Mouse (Mus musculus) CH12.LX (cell line): ENCODE measurements at regions not wholly inside any gene's neighbourhood (a gene's known extent, or its start where the extent isn't known, plus 50 kb on each side); places are given as distances from the start of the nearest gene placed in this dataset.

ENCODE experiments used
- DNase-seq: peaks from one replicate; pipeline ENCODE4 v3.0.0-alpha.2; 2013; ENCODE audit errors: extremely low read depth
- H3K27ac ChIP-seq: 2 replicates; pipeline ENCODE4 v1.5.1; 2012; ENCODE audit warnings: low read depth, mild to moderate bottlenecking, control low read depth, moderate library complexity; ENCODE audit not compliant: insufficient read depth
- H3K27me3 ChIP-seq: replicated peaks from 2 replicates; pipeline ENCODE3; 2012; ENCODE audit warnings: inconsistent platforms
- H3K36me3 ChIP-seq, 2 experiments: replicated peaks in 1 of 2; 2 replicates each; pipeline versions ENCODE3 to v1.6.1; 2012; ENCODE audit warnings: inconsistent platforms in 1 of 2, low read length in 1 of 2, mild to moderate bottlenecking in 1 of 2, mixed read lengths in 1 of 2, moderate library complexity in 1 of 2; ENCODE audit not compliant: control insufficient read depth in 1 of 2, insufficient read depth in 1 of 2
- H3K4me1 ChIP-seq, 2 experiments: 2 replicates each; pipeline ENCODE4 v1.6.1; 2012; ENCODE audit warnings: inconsistent platforms in 1 of 2, moderate library complexity in 1 of 2; ENCODE audit not compliant: insufficient read depth in 2 of 2, control insufficient read depth in 1 of 2
- H3K4me2 ChIP-seq: 2 replicates; pipeline ENCODE4 v1.6.1; 2012; ENCODE audit warnings: low read depth, mild to moderate bottlenecking, control low read depth; ENCODE audit not compliant: poor library complexity, insufficient read depth, severe bottlenecking
- H3K4me3 ChIP-seq, 3 experiments: fragments of 150-350 bp in 1 of 3; sonication (generic) in 1 of 3; replicated peaks in 1 of 3; 2 replicates each; pipeline versions ENCODE3 to v1.5.1; 2011 to 2012; ENCODE audit warnings: low read depth in 2 of 3, low read length in 2 of 3, mild to moderate bottlenecking in 2 of 3, moderate library complexity in 2 of 3, control low read depth in 1 of 3, improper control_type of control experiment in 1 of 3, inconsistent platforms in 1 of 3, mixed read lengths in 1 of 3; ENCODE audit not compliant: poor library complexity in 1 of 3
- H3K79me2 ChIP-seq: replicated peaks from 2 replicates; pipeline ENCODE4 v1.6.1; 2012; ENCODE audit warnings: mild to moderate bottlenecking, moderate library complexity; ENCODE audit not compliant: control insufficient read depth, poor library complexity, insufficient read depth, severe bottlenecking; ENCODE audit errors: extremely low read depth
- H3K9ac ChIP-seq: 2 replicates; pipeline ENCODE4 v1.6.1; 2012; ENCODE audit warnings: low read depth, mild to moderate bottlenecking, control low read depth, moderate library complexity; ENCODE audit not compliant: insufficient read depth
- H3K9me3 ChIP-seq: replicated peaks from 2 replicates; pipeline ENCODE3; 2012; ENCODE audit warnings: low read length, inconsistent platforms, mixed read lengths
- ETS1 ChIP-seq: conservative IDR thresholded peaks from 2 replicates; pipeline ENCODE4 v1.6.1; 2012; ENCODE audit warnings: low read depth, mild to moderate bottlenecking, inconsistent platforms, low read length, improper control_type of control experiment, moderate library complexity
- IRF4 ChIP-seq: IDR thresholded peaks from 2 replicates; pipeline ENCODE4 v1.6.1; 2014; ENCODE audit warnings: low read depth, mild to moderate bottlenecking, inconsistent platforms, low read length, improper control_type of control experiment
- MAZ ChIP-seq: IDR thresholded peaks from 2 replicates; pipeline ENCODE4 v1.6.1; 2012; ENCODE audit warnings: low read depth, mild to moderate bottlenecking, inconsistent platforms, low read length, improper control_type of control experiment, moderate library complexity
- NELFE ChIP-seq: IDR thresholded peaks from 2 replicates; pipeline ENCODE4 v1.6.1; 2011; ENCODE audit warnings: low read depth, low read length, improper control_type of control experiment
- NRF1 ChIP-seq: IDR thresholded peaks from 2 replicates; pipeline ENCODE4 v1.6.1; 2014; ENCODE audit warnings: low read depth, mild to moderate bottlenecking, inconsistent platforms, low read length, improper control_type of control experiment, moderate library complexity
- PAX5 ChIP-seq: IDR thresholded peaks from 2 replicates; pipeline ENCODE4 v1.6.1; 2012; ENCODE audit warnings: low read length, inconsistent platforms, mixed read lengths
- POLR2A ChIP-seq: IDR thresholded peaks from 2 replicates; pipeline ENCODE4 v1.6.1; 2011; ENCODE audit warnings: low read depth, mild to moderate bottlenecking, improper control_type of control experiment, low read length
- SIN3A ChIP-seq: IDR thresholded peaks from 2 replicates; pipeline ENCODE4 v1.6.1; 2012; ENCODE audit warnings: low read length, improper control_type of control experiment, inconsistent platforms
- SMC3 ChIP-seq: IDR thresholded peaks from 2 replicates; pipeline ENCODE4 v1.6.1; 2011; ENCODE audit warnings: low read depth, low read length, improper control_type of control experiment
- TCF12 ChIP-seq: IDR thresholded peaks from 2 replicates; pipeline ENCODE4 v1.6.1; 2014; ENCODE audit warnings: low read depth, mild to moderate bottlenecking, inconsistent platforms, low read length, improper control_type of control experiment
- UBTF ChIP-seq: IDR thresholded peaks from 2 replicates; pipeline ENCODE4 v1.6.1; 2012; ENCODE audit warnings: low read depth, mild to moderate bottlenecking, inconsistent platforms, low read length, improper control_type of control experiment, moderate library complexity
- USF1 ChIP-seq: IDR thresholded peaks from 2 replicates; pipeline ENCODE4 v1.6.1; 2014; ENCODE audit warnings: low read depth, mild to moderate bottlenecking, inconsistent platforms, low read length, improper control_type of control experiment
- ZKSCAN1 ChIP-seq: IDR thresholded peaks from 2 replicates; pipeline ENCODE4 v1.6.1; 2012; ENCODE audit warnings: low read depth, inconsistent platforms, low read length, improper control_type of control experiment, borderline replicate concordance
- dilution Hi-C: fragments of 300-500 bp; cut with MboI; formaldehyde crosslinking; loops from 2 replicates; pipeline ENCODE4 v1.14.3; 2020; ENCODE audit warnings: low sequenced_read_pairs; ENCODE audit not compliant: extremely low pct_unique_long_range_greater_than_20kb, extremely low pct_ligation_motif_present
- in situ Hi-C: fragments of 300-500 bp; cut with MboI; formaldehyde crosslinking; loops from 3 replicates; pipeline ENCODE4 v1.14.3; 2019; ENCODE audit warnings: low sequenced_read_pairs, low pct_ligation_motif_present, low pct_unique_long_range_greater_than_20kb, mixed read lengths

DNA sequence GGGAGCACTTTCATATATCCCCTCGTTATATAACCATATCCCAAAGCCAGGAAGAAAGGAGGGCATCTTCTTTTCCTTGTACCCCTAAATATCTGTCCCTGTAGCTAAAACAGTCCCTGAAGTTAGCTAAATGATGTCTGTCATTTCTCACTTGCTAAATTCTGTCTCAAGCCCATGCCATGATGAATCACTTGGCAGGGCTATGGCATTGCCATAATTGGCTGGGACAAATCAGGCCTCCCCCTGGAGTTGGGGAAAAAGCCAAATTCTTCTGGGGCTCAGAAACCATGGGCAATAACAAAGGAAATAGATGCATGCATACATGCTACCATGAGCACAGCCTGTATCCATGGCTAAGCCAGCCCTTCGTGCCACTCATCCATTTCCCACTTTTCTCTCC, 223.5 kb upstream of the Lama2 start:
- in situ Hi-C loops = no loop called here
- H3K4me1 ChIP-seq = no peaks in the 10 kb centered on the region
- H3K36me3 ChIP-seq = no peaks in the 10 kb centered on the region
- dilution Hi-C loops = no loop called here
- H3K9ac ChIP-seq = no peak overlapping the region
- H3K79me2 ChIP-seq = no peaks in the 10 kb centered on the region
- H3K27me3 ChIP-seq = no peaks in the 10 kb centered on the region
- H3K27ac ChIP-seq = no peak overlapping the region
- TF ChIP-seq NELFE = no peak
- TF ChIP-seq PAX5 = no peak
- TF ChIP-seq USF1 = no peak
- TF ChIP-seq UBTF = no peak
- no peak for TF ChIP-seq POLR2A
- H3K9me3 ChIP-seq = no peaks in the 10 kb centered on the region
- H3K4me3 ChIP-seq = no peak overlapping the region
- no peak for DNase-seq
- H3K4me2 ChIP-seq = no peak overlapping the region

DNA sequence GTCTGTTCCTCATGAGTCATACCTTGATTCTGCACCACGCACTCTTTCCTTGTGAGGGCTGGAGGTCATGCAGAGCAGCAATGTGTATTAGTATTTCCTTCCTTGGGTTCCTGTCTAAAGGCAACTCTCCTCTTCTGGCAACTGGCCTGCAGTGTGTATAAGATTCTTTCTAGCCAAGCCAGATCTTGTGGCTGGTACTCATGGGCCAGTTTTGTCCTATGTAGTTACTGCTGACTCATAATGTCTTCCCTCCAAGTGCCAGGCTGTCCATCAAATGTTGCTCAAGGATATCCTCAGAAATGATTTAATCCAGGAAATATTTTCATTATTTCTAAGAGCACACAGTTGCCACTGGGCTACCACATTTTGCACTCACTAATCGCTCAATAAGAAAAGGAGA, 211.0 kb upstream of the Ptprk start:
- H3K79me2 ChIP-seq = no peaks in the 10 kb centered on the region
- no peak overlapping the region for H3K27ac ChIP-seq
- no peak for DNase-seq
- no peaks in the 10 kb centered on the region for H3K4me1 ChIP-seq
- in situ Hi-C loops (no loop called here), dilution Hi-C loops (no loop called here)
- no peaks in the 10 kb centered on the region for H3K36me3 ChIP-seq
- no peak for TF ChIP-seq MAZ
- TF ChIP-seq SMC3 = no peak
- no peak for TF ChIP-seq NRF1
- no peak for TF ChIP-seq TCF12
- TF ChIP-seq ETS1 = no peak
- H3K4me2 ChIP-seq = no peak overlapping the region
- no peaks in the 10 kb centered on the region for H3K27me3 ChIP-seq
- no peak overlapping the region for H3K9ac ChIP-seq
- H3K9me3 ChIP-seq = peaks cover 2% of the 10 kb centered on the region
- no peak overlapping the region for H3K4me3 ChIP-seq

DNA sequence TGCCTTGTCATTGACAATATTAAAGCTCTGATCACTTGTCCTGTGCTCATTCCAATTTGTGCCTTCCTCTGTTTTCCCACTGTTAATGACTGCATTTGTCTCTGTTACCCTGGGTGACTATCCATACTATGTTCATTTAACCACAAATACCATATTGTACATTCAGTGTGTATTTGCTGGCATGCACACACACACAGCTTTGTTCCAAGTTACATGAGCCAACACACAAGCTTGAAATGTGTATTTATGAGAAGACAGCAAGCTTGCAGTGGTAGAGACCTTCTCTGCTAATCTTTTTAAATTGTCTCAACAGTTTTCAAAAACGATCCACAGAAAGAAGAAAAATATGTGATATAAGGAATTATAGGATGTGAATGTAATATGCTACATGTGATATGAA, 193.8 kb upstream of the Ptprk start:
- Histone ChIP-seq H3K4me3 (no peak overlapping the region), H3K9me3 (no peaks in the 10 kb centered on the region), H3K4me2 (no peak overlapping the region), H3K9ac (no peak overlapping the region), H3K4me1 (no peaks in the 10 kb centered on the region), H3K36me3 (no peaks in the 10 kb centered on the region), H3K79me2 (no peaks in the 10 kb centered on the region), H3K27ac (no peak overlapping the region), H3K27me3 (no peaks in the 10 kb centered on the region)
- no peak for DNase-seq
- in situ Hi-C loops = no loop called here
- dilution Hi-C loops = no loop called here
- TF ChIP-seq ZKSCAN1 (no peak), SIN3A (no peak), IRF4 (no peak), PAX5 (no peak)
